In genomic region chr6:12097125-12097524, GRCm38 (mm10) we compare ENCODE assay signal across 11 mouse cellular contexts.
DNase-seq lines count a peak whose midpoint lies in the region; ATAC-seq lines count a peak whose summit lies in the region.
"Had no signal": no experiment of that assay in that cellular context is flagged by ENCODE, and none has a peak within 500 bp of the region (broad histone marks: within the 10 kb centered on the region; RNA-seq: fewer than 3 reads in every experiment).

No protein-coding gene starts in this region.

- WGBS in forebrain, embryonic 10.5 days = 44% methylated on average over 4 of the region's 4 CpGs
- WGBS in forebrain, embryonic 15.5 days = 51% methylated on average over 4 of the region's 4 CpGs
- 58% methylated on average over 4 of the region's 4 CpGs for WGBS in intestine, embryonic 15.5 days
- 58% methylated on average over 4 of the region's 4 CpGs for WGBS in intestine, embryonic 16.5 days
- 55% methylated on average over 4 of the region's 4 CpGs for WGBS in hindbrain, embryonic 16.5 days
- 52% methylated on average over 4 of the region's 4 CpGs for WGBS in midbrain, embryonic 14.5 days

- H3K4me1 ChIP-seq in forebrain, embryonic 10.5 days = 0 out of 2 replicates have a peak, but pooled peaks cover 3% of the 10 kb centered on the region
- peaks cover 2% of the 10 kb centered on the region; the same call in 1 of the 2 replicates for H3K4me1 ChIP-seq in forebrain, embryonic 15.5 days
- H3K4me1 ChIP-seq in intestine, embryonic 15.5 days (replicated peaks) = no peaks in the 10 kb centered on the region
- H3K4me1 ChIP-seq in intestine, embryonic 16.5 days (ENCODE audit: control insufficient read depth, insufficient read depth, low read length) = no peaks in the 10 kb centered on the region
- H3K4me1 ChIP-seq in hindbrain, embryonic 16.5 days (ENCODE audit: control insufficient read depth, insufficient read depth, low read depth, low read length) = no peaks in the 10 kb centered on the region
- no peaks in the 10 kb centered on the region for H3K4me1 ChIP-seq in midbrain, embryonic 14.5 days (ENCODE audit: control insufficient read depth, insufficient read depth, low read length)

- no peak overlapping the region for H3K27ac ChIP-seq in forebrain, embryonic 10.5 days
- no peak overlapping the region for H3K27ac ChIP-seq in forebrain, embryonic 15.5 days (replicated peaks)
- H3K27ac ChIP-seq in intestine, embryonic 15.5 days = no peak overlapping the region
- no peak overlapping the region for H3K27ac ChIP-seq in intestine, embryonic 16.5 days (ENCODE audit: low read length)
- H3K27ac ChIP-seq in hindbrain, embryonic 16.5 days (ENCODE audit: low read depth, low read length) = no peak overlapping the region
- H3K27ac ChIP-seq in midbrain, embryonic 14.5 days (replicated peaks; ENCODE audit: low read depth, low read length) = no peak overlapping the region

- no peak overlapping the region for H3K4me2 ChIP-seq in forebrain, embryonic 15.5 days (replicated peaks)
- no peak overlapping the region for H3K4me2 ChIP-seq in intestine, embryonic 15.5 days (replicated peaks)
- no peak overlapping the region for H3K4me2 ChIP-seq in intestine, embryonic 16.5 days (ENCODE audit: low read depth, low read length)
- H3K4me2 ChIP-seq in hindbrain, embryonic 16.5 days (ENCODE audit: low read length) = peak overlapping the region; percentile 31
- H3K4me2 ChIP-seq in midbrain, embryonic 14.5 days (ENCODE audit: low read length) = peak overlapping the region; percentile 12; the same call in 1 of the 2 replicates

- ATAC-seq in forebrain, embryonic 15.5 days (replicated peaks) = no peak
- peak; percentile 43; the same call in 1 of the 2 replicates for ATAC-seq in intestine, embryonic 15.5 days
- no peak for ATAC-seq in intestine, embryonic 16.5 days
- ATAC-seq in hindbrain, embryonic 16.5 days = peak; percentile 56; the same call in 1 of the 2 replicates
- no peak for ATAC-seq in midbrain, embryonic 14.5 days (ENCODE audit: low FRiP score, low TSS enrichment)

- H3K27me3 ChIP-seq in forebrain, embryonic 10.5 days (ENCODE audit: poor library complexity, severe bottlenecking) = no peaks in the 10 kb centered on the region
- no peaks in the 10 kb centered on the region for H3K27me3 ChIP-seq in forebrain, embryonic 15.5 days
- H3K27me3 ChIP-seq in intestine, embryonic 15.5 days (replicated peaks) = no peaks in the 10 kb centered on the region
- H3K27me3 ChIP-seq in intestine, embryonic 16.5 days (replicated peaks; ENCODE audit: control insufficient read depth, insufficient read depth, low read length) = no peaks in the 10 kb centered on the region
- H3K27me3 ChIP-seq in hindbrain, embryonic 16.5 days (replicated peaks; ENCODE audit: control insufficient read depth, insufficient read depth, low read length) = no peaks in the 10 kb centered on the region
- no peaks in the 10 kb centered on the region for H3K27me3 ChIP-seq in midbrain, embryonic 14.5 days (ENCODE audit: control insufficient read depth, insufficient read depth, low read length)

- DNase-seq in forebrain, embryonic 10.5 days (ENCODE audit: extremely low spot score, low spot score) = no peak
- DNase-seq in midbrain, embryonic 14.5 days = no peak
- no peak for DNase-seq in cerebellum, adult 11-12 months
- DNase-seq in natural killer cell, adult 2 months (ENCODE audit: low spot score in 2 of 2) = no peak
- DNase-seq: adrenal gland, postnatal 25 days; kidney, adult 18-20 months; right cerebral cortex, adult 18-20 months had no signal

- H3K36me3 ChIP-seq in forebrain, embryonic 10.5 days (replicated peaks) = no peaks in the 10 kb centered on the region
- H3K36me3 ChIP-seq in forebrain, embryonic 15.5 days = no peaks in the 10 kb centered on the region
- no peaks in the 10 kb centered on the region for H3K36me3 ChIP-seq in intestine, embryonic 15.5 days
- no peaks in the 10 kb centered on the region for H3K36me3 ChIP-seq in intestine, embryonic 16.5 days (ENCODE audit: control insufficient read depth, insufficient read depth, low read length)
- no peaks in the 10 kb centered on the region for H3K36me3 ChIP-seq in hindbrain, embryonic 16.5 days (ENCODE audit: control insufficient read depth, insufficient read depth, low read length)
- no peaks in the 10 kb centered on the region for H3K36me3 ChIP-seq in midbrain, embryonic 14.5 days (ENCODE audit: control insufficient read depth, insufficient read depth, low read length)

- H3K9me3 ChIP-seq in forebrain, embryonic 10.5 days = no peaks in the 10 kb centered on the region
- H3K9me3 ChIP-seq in forebrain, embryonic 15.5 days = no peaks in the 10 kb centered on the region
- H3K9me3 ChIP-seq in intestine, embryonic 15.5 days = no peaks in the 10 kb centered on the region
- H3K9me3 ChIP-seq in intestine, embryonic 16.5 days (ENCODE audit: control insufficient read depth, low read length) = no peaks in the 10 kb centered on the region
- H3K9me3 ChIP-seq in hindbrain, embryonic 16.5 days (ENCODE audit: control insufficient read depth, low read length) = no peaks in the 10 kb centered on the region
- no peaks in the 10 kb centered on the region for H3K9me3 ChIP-seq in midbrain, embryonic 14.5 days (ENCODE audit: control insufficient read depth, low read length)

- peak overlapping the region; percentile 20 for H3K4me3 ChIP-seq in forebrain, embryonic 10.5 days
- H3K4me3 ChIP-seq in forebrain, embryonic 15.5 days = no peak overlapping the region
- no peak overlapping the region for H3K4me3 ChIP-seq in intestine, embryonic 15.5 days (replicated peaks)
- H3K4me3 ChIP-seq in intestine, embryonic 16.5 days (ENCODE audit: low read length) = no peak overlapping the region
- 0 out of 2 replicates have a peak overlapping the region, but pooled peaks have one; percentile 5 for H3K4me3 ChIP-seq in hindbrain, embryonic 16.5 days (ENCODE audit: low read length)
- no peak overlapping the region for H3K4me3 ChIP-seq in midbrain, embryonic 14.5 days (replicated peaks; ENCODE audit: low read depth, low read length)

- H3K9ac ChIP-seq in forebrain, embryonic 15.5 days (replicated peaks) = no peak overlapping the region
- H3K9ac ChIP-seq in intestine, embryonic 15.5 days = no peak overlapping the region
- no peak overlapping the region for H3K9ac ChIP-seq in intestine, embryonic 16.5 days (ENCODE audit: low read depth, low read length)
- H3K9ac ChIP-seq in hindbrain, embryonic 16.5 days (ENCODE audit: low read depth, low read length) = no peak overlapping the region
- H3K9ac ChIP-seq in midbrain, embryonic 14.5 days (replicated peaks; ENCODE audit: low read length) = no peak overlapping the region

Comparison
In these comparisons a context has a peak if more than half of its experiments do, and no peak if none do; other contexts are left out.
1. H3K4me3 ChIP-seq: peak in forebrain, embryonic 10.5 days (single experiment) and hindbrain, embryonic 16.5 days (single experiment); none in forebrain, embryonic 15.5 days (single experiment), intestine, embryonic 15.5 days (single experiment), intestine, embryonic 16.5 days (single experiment) and midbrain, embryonic 14.5 days (single experiment).
2. ATAC-seq: peak in intestine, embryonic 15.5 days (single experiment) and hindbrain, embryonic 16.5 days (single experiment); none in forebrain, embryonic 15.5 days (single experiment), intestine, embryonic 16.5 days (single experiment) and midbrain, embryonic 14.5 days (single experiment).
3. H3K4me2 ChIP-seq: peak in hindbrain, embryonic 16.5 days (single experiment) and midbrain, embryonic 14.5 days (single experiment); none in forebrain, embryonic 15.5 days (single experiment), intestine, embryonic 15.5 days (single experiment) and intestine, embryonic 16.5 days (single experiment).